Mouse (Mus musculus) kidney, adult 2 months (tissue): ENCODE measurements at regions not wholly inside any gene's neighbourhood (a gene's known extent, or its start where the extent isn't known, plus 50 kb on each side); places are given as distances from the start of the nearest gene placed in this dataset.

Experiments used
- CTCF ChIP-seq: fragments of 200-500 bp; conservative IDR thresholded peaks from 2 replicates; pipeline ENCODE4 v1.5.1; 2011; ENCODE audit warnings: low read depth, mild to moderate bottlenecking, control low read depth, low read length, moderate library complexity, mixed read lengths; ENCODE audit not compliant: insufficient read depth, insufficient read length
- POLR2A ChIP-seq: fragments of 200-500 bp; IDR thresholded peaks from one replicate; pipeline ENCODE4 v1.6.1; 2011; ENCODE audit warnings: low read depth, low read length, control low read depth

- no peak for TF ChIP-seq CTCF
- no peak for TF ChIP-seq POLR2A
Measured at GRCm38 (mm10) chr9:69656053-69656452, 104.7 kb downstream of the Foxb1 start.
